Mouse (Mus musculus): ENCODE data around the gene Map1lc3b. TPM values are rescaled to one million over a fixed set of nuclear protein-coding genes. Genes with fewer than 3 reads are reported as not detected.
"Not testable (repeated sequence)": the region's sequence is repeated elsewhere in the genome, so short reads cannot be mapped to it uniquely, and the experiment has no call there.

Map1lc3b gene
- polyA plus RNA-seq, 1 experiment, result 29.2 TPM

GRCm38 (mm10) chr8:121583653-121584052, 6.5 kb upstream of the Map1lc3b start:
- H3K4me1 ChIP-seq (ENCODE audit: control insufficient read depth), result peaks cover 63% of the 10 kb centered on the region
- H3K27me3 ChIP-seq (ENCODE audit: control insufficient read depth), result peaks cover 10% of the 10 kb centered on the region
- no peak overlapping the region for H3K4me3 ChIP-seq (replicated peaks)
- no peaks in the 10 kb centered on the region; the same call in 1 of the 2 replicates for H3K9me3 ChIP-seq (ENCODE audit: control insufficient read depth, low read length)
- no peak for TF ChIP-seq TAL1 (IDR thresholded peaks at IDR 0.05; ENCODE audit: low read length)
- no peak for TF ChIP-seq GATA1 (IDR thresholded peaks at IDR 0.05; ENCODE audit: low read length)
- H3K36me3 ChIP-seq (ENCODE audit: control insufficient read depth), result no peaks in the 10 kb centered on the region

GRCm38 (mm10) chr8:121584730-121585129, 5.4 kb upstream of the Map1lc3b start:
- peaks cover 63% of the 10 kb centered on the region for H3K4me1 ChIP-seq (ENCODE audit: control insufficient read depth)
- H3K27me3 ChIP-seq (ENCODE audit: control insufficient read depth), result peaks cover 10% of the 10 kb centered on the region
- TF ChIP-seq GATA1 (IDR thresholded peaks at IDR 0.05; ENCODE audit: low read length), result no peak
- TF ChIP-seq TAL1 (IDR thresholded peaks at IDR 0.05; ENCODE audit: low read length), result no peak
- H3K9me3 ChIP-seq (ENCODE audit: control insufficient read depth, low read length), result no peaks in the 10 kb centered on the region
- peaks cover 4% of the 10 kb centered on the region for H3K36me3 ChIP-seq (ENCODE audit: control insufficient read depth)
- H3K4me3 ChIP-seq (replicated peaks), result peak overlapping the region; percentile 85

- peaks cover 4% of the 10 kb centered on the region for H3K36me3 ChIP-seq (ENCODE audit: control insufficient read depth)
- H3K9me3 ChIP-seq (ENCODE audit: control insufficient read depth, low read length), result no peaks in the 10 kb centered on the region
- H3K27me3 ChIP-seq (ENCODE audit: control insufficient read depth), result peaks cover 10% of the 10 kb centered on the region
- H3K4me1 ChIP-seq (ENCODE audit: control insufficient read depth), result peaks cover 64% of the 10 kb centered on the region
- H3K4me3 ChIP-seq (replicated peaks), result peak overlapping the region; percentile 85
- TF ChIP-seq GATA1 (IDR thresholded peaks at IDR 0.05; ENCODE audit: low read length) (no peak), TAL1 (IDR thresholded peaks at IDR 0.05; ENCODE audit: low read length) (no peak)
These were observed 4.9 kb upstream of the Map1lc3b start for GRCm38 (mm10) chr8:121585159-121585825.

GRCm38 (mm10) chr8:121588750-121589149, 1.4 kb upstream of the Map1lc3b start:
- Histone ChIP-seq H3K36me3 (ENCODE audit: control insufficient read depth) (peaks cover 26% of the 10 kb centered on the region), H3K4me3 (replicated peaks) (peak overlapping the region; percentile 100), H3K27me3 (ENCODE audit: control insufficient read depth) (peaks cover 4% of the 10 kb centered on the region), H3K4me1 (ENCODE audit: control insufficient read depth) (peaks cover 81% of the 10 kb centered on the region), H3K9me3 (ENCODE audit: control insufficient read depth, low read length) (no peaks in the 10 kb centered on the region)
- TF ChIP-seq TAL1 (IDR thresholded peaks at IDR 0.05; ENCODE audit: low read length) (peak; percentile 94), GATA1 (IDR thresholded peaks at IDR 0.05; ENCODE audit: low read length) (peak; percentile 86)

GRCm38 (mm10) chr8:121589205-121589726, 895 bp upstream of the Map1lc3b start:
- peaks cover 77% of the 10 kb centered on the region for H3K4me1 ChIP-seq (ENCODE audit: control insufficient read depth)
- peak overlapping the region; percentile 100 for H3K4me3 ChIP-seq (replicated peaks)
- H3K36me3 ChIP-seq (ENCODE audit: control insufficient read depth), result peaks cover 31% of the 10 kb centered on the region
- TF ChIP-seq GATA1 (IDR thresholded peaks at IDR 0.05; ENCODE audit: low read length) (0 out of 2 replicates have a peak, but pooled peaks have one; percentile 22), TAL1 (IDR thresholded peaks at IDR 0.05; ENCODE audit: low read length) (no peak)
- H3K9me3 ChIP-seq (ENCODE audit: control insufficient read depth, low read length), result no peaks in the 10 kb centered on the region
- no peaks in the 10 kb centered on the region for H3K27me3 ChIP-seq (ENCODE audit: control insufficient read depth)

GRCm38 (mm10) chr8:121591178-121592066, 1.3 kb downstream of the Map1lc3b start:
- no peak for TF ChIP-seq TAL1 (IDR thresholded peaks at IDR 0.05; ENCODE audit: low read length)
- peak overlapping the region; percentile 100 for H3K4me3 ChIP-seq (replicated peaks)
- H3K36me3 ChIP-seq (ENCODE audit: control insufficient read depth), result peaks cover 53% of the 10 kb centered on the region
- no peaks in the 10 kb centered on the region for H3K9me3 ChIP-seq (ENCODE audit: control insufficient read depth, low read length)
- H3K27me3 ChIP-seq (ENCODE audit: control insufficient read depth), result no peaks in the 10 kb centered on the region
- peaks cover 62% of the 10 kb centered on the region for H3K4me1 ChIP-seq (ENCODE audit: control insufficient read depth)

- TF ChIP-seq TAL1 (IDR thresholded peaks at IDR 0.05; ENCODE audit: low read length) (no peak), GATA1 (IDR thresholded peaks at IDR 0.05; ENCODE audit: low read length) (no peak)
- peaks cover 44% of the 10 kb centered on the region for H3K4me1 ChIP-seq (ENCODE audit: control insufficient read depth)
- H3K4me3 ChIP-seq (replicated peaks), result no peak overlapping the region
- H3K36me3 ChIP-seq (ENCODE audit: control insufficient read depth), result peaks cover 71% of the 10 kb centered on the region
- H3K27me3 ChIP-seq (ENCODE audit: control insufficient read depth), result no peaks in the 10 kb centered on the region
- H3K9me3 ChIP-seq (ENCODE audit: control insufficient read depth, low read length), result no peaks in the 10 kb centered on the region
These were observed 3.1 kb downstream of the Map1lc3b start for GRCm38 (mm10) chr8:121593293-121593692.

- no peak overlapping the region for H3K4me3 ChIP-seq (replicated peaks)
- peaks cover 37% of the 10 kb centered on the region for H3K4me1 ChIP-seq (ENCODE audit: control insufficient read depth)
- H3K27me3 ChIP-seq (ENCODE audit: control insufficient read depth), result no peaks in the 10 kb centered on the region
- TF ChIP-seq TAL1 (IDR thresholded peaks at IDR 0.05; ENCODE audit: low read length) (no peak), GATA1 (IDR thresholded peaks at IDR 0.05; ENCODE audit: low read length) (no peak)
- peaks cover 75% of the 10 kb centered on the region for H3K36me3 ChIP-seq (ENCODE audit: control insufficient read depth)
- no peaks in the 10 kb centered on the region for H3K9me3 ChIP-seq (ENCODE audit: control insufficient read depth, low read length)
These were observed 3.8 kb downstream of the Map1lc3b start for GRCm38 (mm10) chr8:121593983-121594382.

- H3K9me3 ChIP-seq (ENCODE audit: control insufficient read depth, low read length); H3K4me3 ChIP-seq (replicated peaks); H3K4me1 ChIP-seq (ENCODE audit: control insufficient read depth); H3K27me3 ChIP-seq (ENCODE audit: control insufficient read depth): not testable (repeated sequence)
- peaks cover 77% of the 10 kb centered on the region for H3K36me3 ChIP-seq (ENCODE audit: control insufficient read depth)
These were observed 7.3 kb downstream of the Map1lc3b start for GRCm38 (mm10) chr8:121597492-121597891.
